Mouse (Mus musculus) embryonic fibroblast, embryonic 13.5 days (primary cell): ENCODE measurements at regions not wholly inside any gene's neighbourhood (a gene's known extent, or its start where the extent isn't known, plus 50 kb on each side); places are given as distances from the start of the nearest gene placed in this dataset.

Experiments
- H3K27ac ChIP-seq: 2 replicates; pipeline ENCODE4 v1.5.1; 2012; ENCODE audit warnings: low read length, control low read depth, inconsistent platforms; ENCODE audit not compliant: insufficient read depth
- H3K4me1 ChIP-seq: 2 replicates; pipeline ENCODE4 v1.6.1; 2011; ENCODE audit warnings: low read length; ENCODE audit not compliant: control insufficient read depth, insufficient read depth
- H3K4me3 ChIP-seq: 2 replicates; pipeline ENCODE4 v1.5.1; 2011; ENCODE audit warnings: mild to moderate bottlenecking, control low read depth, low read length; ENCODE audit not compliant: insufficient read depth
- CTCF ChIP-seq: IDR thresholded peaks from 2 replicates; pipeline ENCODE4 v1.5.1; 2011; ENCODE audit warnings: mild to moderate bottlenecking, control low read depth, low read length, moderate library complexity, borderline replicate concordance; ENCODE audit not compliant: insufficient read depth
- POLR2A ChIP-seq: IDR thresholded peaks from 2 replicates; pipeline ENCODE4 v1.6.1; 2011; ENCODE audit warnings: low read depth, mild to moderate bottlenecking, control low read depth, low read length, moderate library complexity

GRCm38 (mm10) chr2:131766500-131766899, 93.0 kb downstream of the Erv3 start:
- Histone ChIP-seq H3K27ac (no peak overlapping the region), H3K4me1 (peaks cover 4% of the 10 kb centered on the region), H3K4me3 (no peak overlapping the region)
- TF ChIP-seq POLR2A: no peak
- no peak for TF ChIP-seq CTCF

- no peak overlapping the region for H3K4me3 ChIP-seq
Measured at GRCm38 (mm10) chr2:131761507-131761906, 98.0 kb downstream of the Erv3 start.

GRCm38 (mm10) chr2:131757183-131757903, 102.2 kb downstream of the Erv3 start:
- H3K27ac ChIP-seq: no peak overlapping the region; the same call in 1 of the 2 replicates
- TF ChIP-seq POLR2A (no peak), CTCF (no peak)
- H3K4me1 ChIP-seq: peaks cover 7% of the 10 kb centered on the region
- no peak overlapping the region for H3K4me3 ChIP-seq

More at GRCm38 (mm10) chr2:131761507-131761906, 98.0 kb downstream of the Erv3 start:
- TF ChIP-seq CTCF: no peak
- no peak for TF ChIP-seq POLR2A
- peaks cover 7% of the 10 kb centered on the region for H3K4me1 ChIP-seq
- peak overlapping the region; percentile 94 for H3K27ac ChIP-seq

- 0 out of 2 replicates have a peak overlapping the region, but pooled peaks have one; percentile 21 for H3K27ac ChIP-seq
- H3K4me3 ChIP-seq: no peak overlapping the region
- TF ChIP-seq CTCF (no peak), POLR2A (no peak)
- peaks cover 4% of the 10 kb centered on the region for H3K4me1 ChIP-seq
Measured at GRCm38 (mm10) chr2:131755107-131755506, 104.4 kb downstream of the Erv3 start.

GRCm38 (mm10) chr2:131753436-131753835, 106.1 kb downstream of the Erv3 start:
- TF ChIP-seq POLR2A: no peak
- TF ChIP-seq CTCF: no peak
- Histone ChIP-seq H3K4me3 (no peak overlapping the region), H3K27ac (no peak overlapping the region), H3K4me1 (peaks cover 4% of the 10 kb centered on the region)

- Histone ChIP-seq H3K4me3 (no peak overlapping the region), H3K4me1 (no peaks in the 10 kb centered on the region; the same call in none of the 2 replicates), H3K27ac (no peak overlapping the region)
- TF ChIP-seq POLR2A (no peak), CTCF (no peak)
Measured at GRCm38 (mm10) chr2:131750679-131751078, 108.9 kb downstream of the Erv3 start.

GRCm38 (mm10) chr2:131750206-131750605, 109.3 kb downstream of the Erv3 start:
- Histone ChIP-seq H3K4me3 (no peak overlapping the region), H3K27ac (no peak overlapping the region), H3K4me1 (no peaks in the 10 kb centered on the region; the same call in none of the 2 replicates)
- TF ChIP-seq POLR2A (no peak), CTCF (no peak)

- TF ChIP-seq CTCF (no peak), POLR2A (no peak)
- Histone ChIP-seq H3K4me3 (no peak overlapping the region), H3K27ac (no peak overlapping the region), H3K4me1 (no peaks in the 10 kb centered on the region; the same call in 1 of the 2 replicates)
Measured at GRCm38 (mm10) chr2:131749746-131750145, 109.8 kb downstream of the Erv3 start.

- TF ChIP-seq POLR2A (no peak), CTCF (no peak)
- Histone ChIP-seq H3K27ac (no peak overlapping the region), H3K4me3 (no peak overlapping the region), H3K4me1 (no peaks in the 10 kb centered on the region)
Measured at GRCm38 (mm10) chr2:131748791-131749190, 110.8 kb downstream of the Erv3 start.

- no peak overlapping the region for H3K27ac ChIP-seq
- TF ChIP-seq CTCF (no peak), POLR2A (no peak)
- H3K4me3 ChIP-seq: no peak overlapping the region
- H3K4me1 ChIP-seq: no peaks in the 10 kb centered on the region
Measured at GRCm38 (mm10) chr2:131747707-131748106, 111.8 kb downstream of the Erv3 start.
